Mouse (Mus musculus) neural tube, embryonic 14.5 days (tissue): Measurements from ENCODE around the gene Cdca4. TPM values are rescaled to one million over a fixed set of nuclear protein-coding genes. Genes with fewer than 3 reads are reported as not detected.
A peak's percentile ranks its signal among the peaks of the same experiment; 100 is the strongest.

Experiments
- ATAC-seq: fragments of 200-750 bp; cut with Nextera tagmentation; 2 replicates; pipeline ENCODE4 v1.8.0; 2017; ENCODE audit warnings: low read depth, mild to moderate bottlenecking, moderate TSS enrichment, moderate library complexity
- H3K27ac ChIP-seq: fragments of 300-500 bp; sonication (generic); 2 replicates; pipeline ENCODE4 v1.5.1; 2014; ENCODE audit warnings: low read depth, mild to moderate bottlenecking, control low read depth, low read length, moderate library complexity, mixed read lengths
- H3K27me3 ChIP-seq: fragments of 300-500 bp; sonication (generic); 2 replicates; pipeline ENCODE4 v1.6.1; 2014; ENCODE audit warnings: low read length; ENCODE audit not compliant: control insufficient read depth, insufficient read depth
- H3K36me3 ChIP-seq: fragments of 300-500 bp; sonication (generic); 2 replicates; pipeline ENCODE4 v1.6.1; 2014; ENCODE audit warnings: low read length, mixed read lengths; ENCODE audit not compliant: control insufficient read depth, insufficient read depth
- H3K4me1 ChIP-seq: fragments of 300-500 bp; sonication (generic); 2 replicates; pipeline ENCODE4 v1.6.1; 2014; ENCODE audit warnings: low read length; ENCODE audit not compliant: control insufficient read depth, insufficient read depth
- H3K4me2 ChIP-seq: fragments of 300-500 bp; sonication (generic); 2 replicates; pipeline ENCODE4 v1.6.1; 2014; ENCODE audit warnings: mild to moderate bottlenecking, low read depth, low read length, control low read depth
- H3K4me3 ChIP-seq: fragments of 300-500 bp; sonication (generic); 2 replicates; pipeline ENCODE4 v1.5.1; 2014; ENCODE audit warnings: low read depth, low read length, control low read depth, mixed read lengths
- H3K9ac ChIP-seq: fragments of 300-500 bp; sonication (generic); replicated peaks from 2 replicates; pipeline ENCODE4 v1.6.1; 2014; ENCODE audit warnings: low read depth, mild to moderate bottlenecking, control low read depth, low read length, mixed read lengths
- H3K9me3 ChIP-seq: fragments of 300-500 bp; sonication (generic); 2 replicates; pipeline ENCODE4 v1.6.1; 2016; ENCODE audit warnings: low read length; ENCODE audit not compliant: control insufficient read depth
- WGBS: fragments of 180-500 bp; shearing (Covaris S2); extraction: QIAGEN DNeasy Blood & Tissue Kit; methylation state at CpG from one replicate; pipeline ENCODE4 v1.1.7; 2014; 5-methylcytosine and 5-hydroxymethylcytosine counted together
- polyA plus RNA-seq: library from polyadenylated mRNA; unstranded; fragments of >200 nt; fragmentation: Nextera tagmentation; extraction: Ambion mirVana; gene quantifications from 2 replicates; pipeline ENCODE4 v1.2.1, GENCODE M21; 2014

Cdca4 gene
- polyA plus RNA-seq, 1 experiment from 2014 or later, result 33.6 TPM

DNA sequence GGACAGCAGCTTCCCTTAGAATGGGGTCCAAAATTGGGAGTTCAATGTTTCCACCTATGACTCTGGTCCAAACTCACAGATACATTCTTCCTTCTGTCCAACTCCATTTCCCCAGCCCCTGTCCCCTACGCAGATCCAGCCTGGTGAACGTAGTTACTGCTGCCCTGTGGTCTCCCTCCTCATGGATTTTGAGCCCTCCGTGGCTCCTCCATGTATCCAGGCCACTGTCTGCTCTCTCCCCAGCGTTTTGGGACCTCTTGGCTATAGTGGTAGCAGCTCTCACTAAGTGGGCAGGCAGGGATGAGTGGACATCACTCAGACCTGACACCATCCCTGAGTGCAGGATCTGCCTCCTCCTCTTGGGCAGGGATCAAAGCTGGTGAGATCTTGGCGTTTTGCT is 30.5 kb downstream of the Cdca4 start:
- WGBS, result 78% methylated on average over 5 of the region's 5 CpGs

GRCm38 (mm10) chr12:112798332-112798681 is 30.9 kb downstream of the Cdca4 start:
- Histone ChIP-seq H3K36me3 (no peaks in the 10 kb centered on the region), H3K4me3 (no peak overlapping the region), H3K9me3 (no peaks in the 10 kb centered on the region), H3K4me2 (no peak overlapping the region), H3K4me1 (peaks cover 7% of the 10 kb centered on the region; the same call in 1 of the 2 replicates), H3K27me3 (no peaks in the 10 kb centered on the region; the same call in 1 of the 2 replicates), H3K9ac (no peak overlapping the region), H3K27ac (no peak overlapping the region)
- ATAC-seq, result no peak
- 34% methylated on average over 5 of the region's 5 CpGs for WGBS

More for the DNA sequence above, 30.5 kb downstream of the Cdca4 start:
- Histone ChIP-seq H3K4me1 (peaks cover 7% of the 10 kb centered on the region; the same call in 1 of the 2 replicates), H3K9me3 (no peaks in the 10 kb centered on the region), H3K9ac (no peak overlapping the region), H3K4me2 (no peak overlapping the region), H3K4me3 (no peak overlapping the region), H3K27me3 (no peaks in the 10 kb centered on the region; the same call in 1 of the 2 replicates), H3K36me3 (no peaks in the 10 kb centered on the region), H3K27ac (no peak overlapping the region)
- no peak for ATAC-seq

DNA sequence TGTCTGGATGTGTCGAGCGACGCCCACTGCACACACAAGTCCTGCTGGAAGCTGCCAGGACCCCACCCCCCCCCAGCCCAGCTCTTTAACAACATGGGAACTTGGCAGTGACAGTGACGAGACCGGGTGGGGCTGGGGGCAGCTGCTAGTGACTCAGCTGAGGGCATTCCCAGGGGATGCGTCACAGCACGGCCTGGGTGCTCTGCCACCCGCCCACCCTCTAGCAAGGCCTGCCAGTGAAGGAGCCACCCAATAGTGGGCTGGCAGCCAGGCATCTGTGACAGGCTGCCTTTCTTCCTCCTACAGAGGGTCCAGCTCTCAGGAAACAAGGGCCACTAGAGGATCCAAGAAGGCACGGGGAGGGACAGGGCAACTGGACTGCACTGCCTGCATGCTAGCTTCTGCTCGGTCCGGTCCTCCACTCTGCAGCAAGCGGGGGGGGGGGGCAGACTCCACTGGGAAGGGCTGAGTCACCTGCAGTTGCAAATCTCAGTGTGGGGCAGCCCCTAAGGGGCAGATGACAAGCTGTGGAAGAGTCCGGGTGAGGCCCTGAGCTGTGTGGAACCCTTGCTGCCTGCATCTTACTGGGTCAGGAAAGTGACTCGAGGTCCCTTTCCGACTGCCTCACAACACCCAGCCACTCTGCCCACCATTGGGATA is 31.4 kb downstream of the Cdca4 start:
- WGBS, result 66% methylated on average over 15 of the region's 15 CpGs
- Histone ChIP-seq H3K4me1 (peaks cover 7% of the 10 kb centered on the region; the same call in 1 of the 2 replicates), H3K4me3 (no peak overlapping the region), H3K9me3 (no peaks in the 10 kb centered on the region), H3K4me2 (no peak overlapping the region), H3K27ac (no peak overlapping the region), H3K9ac (no peak overlapping the region), H3K27me3 (no peaks in the 10 kb centered on the region; the same call in 1 of the 2 replicates), H3K36me3 (no peaks in the 10 kb centered on the region)
- 0 out of 2 replicates have a peak, but pooled peaks have one; percentile 7 for ATAC-seq

DNA sequence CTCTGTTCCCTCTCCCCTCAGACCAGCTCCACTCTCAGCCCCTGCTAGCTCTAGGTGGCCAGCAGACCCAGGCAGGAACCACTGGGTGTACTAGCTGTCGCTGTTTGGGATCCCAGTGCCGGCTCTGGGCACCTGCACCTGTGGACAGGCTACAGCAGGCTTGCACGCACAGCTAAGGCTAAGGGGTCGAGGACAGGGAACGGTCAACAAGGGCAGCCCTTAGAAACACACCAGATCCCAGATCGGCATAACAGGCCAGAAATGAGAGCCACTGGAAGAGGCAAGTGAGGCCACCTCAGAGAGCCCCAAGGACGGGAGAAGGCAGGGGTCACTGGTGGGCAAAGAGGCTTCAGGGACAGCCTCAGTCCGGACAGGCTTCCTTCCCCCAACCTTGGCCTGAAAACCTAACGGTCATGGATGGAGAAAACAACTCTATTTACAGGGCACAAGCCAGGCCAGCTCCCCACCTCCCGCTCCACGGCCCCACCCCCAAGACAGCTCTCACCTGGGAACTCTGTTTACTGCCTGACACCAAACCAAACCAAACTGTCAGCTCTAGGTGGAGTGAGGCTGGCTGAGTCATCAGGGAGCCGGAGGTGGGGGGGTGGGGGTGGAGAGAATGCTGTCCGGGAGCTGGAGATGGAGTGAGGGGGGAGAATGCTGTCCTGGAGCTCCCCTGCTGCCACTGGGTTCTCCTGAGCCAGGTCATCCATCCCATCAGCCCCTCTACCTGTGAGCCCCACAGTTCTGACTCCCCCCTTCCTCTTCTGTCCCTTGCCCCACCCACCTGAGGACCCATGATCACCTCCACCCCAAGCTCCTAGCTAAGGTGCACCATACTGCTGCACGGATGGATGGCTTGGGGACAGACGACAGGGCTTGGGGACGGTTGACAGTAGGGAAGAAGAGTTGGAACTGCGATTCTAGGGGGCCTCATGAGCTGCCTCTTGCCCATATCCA is 32.4 kb downstream of the Cdca4 start:
- ATAC-seq, result no peak
- Histone ChIP-seq H3K27me3 (no peaks in the 10 kb centered on the region; the same call in 1 of the 2 replicates), H3K4me1 (peaks cover 5% of the 10 kb centered on the region; the same call in 1 of the 2 replicates), H3K27ac (no peak overlapping the region), H3K36me3 (no peaks in the 10 kb centered on the region), H3K9me3 (no peaks in the 10 kb centered on the region), H3K4me3 (no peak overlapping the region), H3K4me2 (no peak overlapping the region), H3K9ac (no peak overlapping the region)
- WGBS, result 53% methylated on average over 17 of the region's 17 CpGs

GRCm38 (mm10) chr12:112795466-112796104 is 33.6 kb downstream of the Cdca4 start:
- 72% methylated on average over 18 of the region's 18 CpGs for WGBS

GRCm38 (mm10) chr12:112794998-112795397 is 34.2 kb downstream of the Cdca4 start:
- H3K27me3 ChIP-seq, result no peaks in the 10 kb centered on the region
- no peak overlapping the region for H3K27ac ChIP-seq
- H3K4me3 ChIP-seq, result no peak overlapping the region
- H3K36me3 ChIP-seq, result no peaks in the 10 kb centered on the region
- no peak overlapping the region for H3K4me2 ChIP-seq
- no peak overlapping the region for H3K9ac ChIP-seq
- no peaks in the 10 kb centered on the region for H3K9me3 ChIP-seq
- ATAC-seq, result no peak
- 83% methylated on average over 5 of the region's 5 CpGs for WGBS
- H3K4me1 ChIP-seq, result no peaks in the 10 kb centered on the region; the same call in 1 of the 2 replicates

More at GRCm38 (mm10) chr12:112795466-112796104, 33.6 kb downstream of the Cdca4 start:
- ATAC-seq, result no peak
- H3K27me3 ChIP-seq, result no peaks in the 10 kb centered on the region
- H3K4me3 ChIP-seq, result no peak overlapping the region
- H3K4me1 ChIP-seq, result no peaks in the 10 kb centered on the region; the same call in 1 of the 2 replicates
- H3K36me3 ChIP-seq, result no peaks in the 10 kb centered on the region
- no peaks in the 10 kb centered on the region for H3K9me3 ChIP-seq
- no peak overlapping the region for H3K9ac ChIP-seq
- no peak overlapping the region for H3K27ac ChIP-seq
- no peak overlapping the region for H3K4me2 ChIP-seq

GRCm38 (mm10) chr12:112794356-112794816 is 34.8 kb downstream of the Cdca4 start:
- WGBS, result 36% methylated on average over 7 of the region's 7 CpGs
- H3K36me3 ChIP-seq, result no peaks in the 10 kb centered on the region
- no peaks in the 10 kb centered on the region for H3K27me3 ChIP-seq
- H3K4me3 ChIP-seq, result no peak overlapping the region
- no peaks in the 10 kb centered on the region for H3K9me3 ChIP-seq
- no peaks in the 10 kb centered on the region; the same call in 1 of the 2 replicates for H3K4me1 ChIP-seq
- no peak overlapping the region for H3K27ac ChIP-seq
- H3K9ac ChIP-seq, result no peak overlapping the region
- ATAC-seq, result no peak
- no peak overlapping the region for H3K4me2 ChIP-seq

- no peak overlapping the region for H3K4me2 ChIP-seq
- H3K27me3 ChIP-seq, result no peaks in the 10 kb centered on the region
- 76% methylated on average over 13 of the region's 13 CpGs for WGBS
- H3K9me3 ChIP-seq, result no peaks in the 10 kb centered on the region
- no peaks in the 10 kb centered on the region; the same call in 1 of the 2 replicates for H3K4me1 ChIP-seq
- no peak overlapping the region for H3K9ac ChIP-seq
- ATAC-seq, result no peak
- H3K4me3 ChIP-seq, result no peak overlapping the region
- H3K27ac ChIP-seq, result no peak overlapping the region
- H3K36me3 ChIP-seq, result no peaks in the 10 kb centered on the region
These were observed 35.4 kb downstream of the Cdca4 start for GRCm38 (mm10) chr12:112793601-112794355.
